Mouse (Mus musculus): ENCODE results near the gene Prdm10.

The Prdm10 gene

GRCm38 (mm10) chr9:31262226-31263105, 17.9 kb upstream of the Prdm10 start:
- peak; percentile 35 for DNase-seq (ENCODE audit: extremely low read depth, insufficient read length, low spot score)

GRCm38 (mm10) chr9:31266013-31266659, 14.2 kb upstream of the Prdm10 start:
- peak; percentile 58 for DNase-seq (ENCODE audit: extremely low read depth, insufficient read length, low spot score)

- no peak for DNase-seq (ENCODE audit: extremely low read depth, insufficient read length, low spot score)
Measured at GRCm38 (mm10) chr9:31271221-31272015, 8.9 kb upstream of the Prdm10 start.

GRCm38 (mm10) chr9:31272160-31272559, 8.2 kb upstream of the Prdm10 start:
- DNase-seq (ENCODE audit: extremely low read depth, insufficient read length, low spot score) = no peak

GRCm38 (mm10) chr9:31278651-31279050, 1.7 kb upstream of the Prdm10 start:
- DNase-seq (ENCODE audit: extremely low read depth, insufficient read length, low spot score) = no peak

DNA sequence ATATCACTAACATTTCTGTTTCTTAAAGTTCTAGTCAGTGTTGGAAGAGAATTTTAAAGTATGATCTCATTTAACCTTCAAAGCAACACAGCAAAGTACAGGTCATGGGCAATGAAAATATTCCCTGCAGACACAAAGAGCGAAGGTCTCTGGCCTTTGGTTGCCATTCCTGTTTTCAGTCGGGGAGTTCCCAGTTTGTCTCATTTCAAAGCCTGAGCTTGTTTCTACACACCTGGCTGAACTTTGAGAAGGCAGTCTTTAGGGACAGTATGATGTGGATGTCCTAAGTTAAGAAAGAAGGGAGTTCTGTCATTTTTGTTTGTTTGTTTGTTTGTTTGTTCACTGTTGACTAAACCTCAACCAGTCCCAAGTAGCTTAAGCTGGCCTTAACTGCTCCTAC, 1.0 kb upstream of the Prdm10 start:
- no peak for DNase-seq (ENCODE audit: extremely low read depth, insufficient read length, low spot score)

DNA sequence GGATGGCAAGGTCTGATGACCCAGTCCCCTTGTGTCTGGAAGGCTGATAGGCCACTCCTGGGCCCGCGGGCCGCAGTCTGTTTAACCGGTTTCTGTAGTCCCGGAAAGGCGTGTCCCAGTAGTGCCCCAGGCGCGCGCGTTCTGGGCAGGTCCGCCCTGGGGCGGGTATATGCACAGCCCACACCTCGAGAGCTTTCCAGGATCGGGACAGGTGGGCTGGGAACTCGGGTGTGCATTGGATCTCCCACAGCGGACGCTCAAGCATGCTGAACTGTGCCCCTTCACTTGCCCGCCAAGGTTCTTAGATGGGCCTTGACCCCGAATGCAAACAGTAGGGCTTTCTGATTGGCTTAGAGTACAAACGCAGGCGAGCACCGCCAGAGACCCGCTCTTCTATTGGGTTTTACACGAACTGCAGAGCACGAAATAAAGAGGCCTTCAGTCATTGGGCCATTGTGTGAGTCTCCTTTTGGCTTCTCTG, 413 bp upstream of the Prdm10 start:
- DNase-seq (ENCODE audit: extremely low read depth, insufficient read length, low spot score) = peak; percentile 92

GRCm38 (mm10) chr9:31281011-31281662, 799 bp downstream of the Prdm10 start:
- no peak for DNase-seq (ENCODE audit: extremely low read depth, insufficient read length, low spot score)

GRCm38 (mm10) chr9:31281663-31282015, 1.3 kb downstream of the Prdm10 start:
- DNase-seq (ENCODE audit: extremely low read depth, insufficient read length, low spot score) = peak; percentile 29

GRCm38 (mm10) chr9:31282536-31282935, 2.2 kb downstream of the Prdm10 start:
- DNase-seq (ENCODE audit: extremely low read depth, insufficient read length, low spot score) = no peak

DNA sequence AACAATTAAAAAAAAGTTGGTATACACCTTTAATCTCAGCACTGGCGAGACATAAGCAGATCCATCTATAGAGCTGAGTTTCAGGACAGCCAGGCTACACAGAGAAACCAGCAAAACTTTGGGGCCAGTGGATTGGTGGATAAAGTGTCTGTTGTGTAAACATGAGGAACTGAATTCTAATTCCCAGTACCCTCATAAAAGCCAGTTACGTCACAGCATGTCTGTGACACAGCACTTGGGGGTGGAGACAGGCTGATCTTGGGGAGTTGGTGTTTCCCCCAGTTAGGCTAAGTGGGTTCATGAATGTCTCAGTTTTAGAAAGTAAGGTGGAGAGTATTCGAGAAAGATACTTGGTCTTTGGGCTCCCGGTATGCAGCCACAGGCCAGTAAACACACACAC, 2.7 kb downstream of the Prdm10 start:
- DNase-seq (ENCODE audit: extremely low read depth, insufficient read length, low spot score) = no peak

DNA sequence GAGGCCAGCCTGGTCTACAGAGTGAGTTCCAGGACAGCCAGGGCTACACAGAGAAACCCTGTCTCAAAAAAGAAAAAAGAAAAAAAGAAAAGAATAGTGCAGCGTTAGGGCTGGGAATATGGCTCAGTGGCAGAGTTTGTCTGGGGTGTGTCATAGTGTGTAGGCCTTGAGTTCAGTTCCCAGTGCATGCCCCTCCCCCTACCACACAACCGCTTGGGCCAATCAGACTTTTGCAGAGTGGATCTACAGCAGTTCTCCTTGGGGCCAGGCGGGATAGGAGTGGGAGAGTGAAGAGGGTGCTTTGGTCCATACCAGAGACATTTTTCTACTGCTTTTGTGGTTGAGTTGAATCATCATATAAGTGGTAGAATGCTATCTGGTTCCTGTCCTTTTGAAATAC, 3.6 kb downstream of the Prdm10 start:
- no peak for DNase-seq (ENCODE audit: extremely low read depth, insufficient read length, low spot score)

DNA sequence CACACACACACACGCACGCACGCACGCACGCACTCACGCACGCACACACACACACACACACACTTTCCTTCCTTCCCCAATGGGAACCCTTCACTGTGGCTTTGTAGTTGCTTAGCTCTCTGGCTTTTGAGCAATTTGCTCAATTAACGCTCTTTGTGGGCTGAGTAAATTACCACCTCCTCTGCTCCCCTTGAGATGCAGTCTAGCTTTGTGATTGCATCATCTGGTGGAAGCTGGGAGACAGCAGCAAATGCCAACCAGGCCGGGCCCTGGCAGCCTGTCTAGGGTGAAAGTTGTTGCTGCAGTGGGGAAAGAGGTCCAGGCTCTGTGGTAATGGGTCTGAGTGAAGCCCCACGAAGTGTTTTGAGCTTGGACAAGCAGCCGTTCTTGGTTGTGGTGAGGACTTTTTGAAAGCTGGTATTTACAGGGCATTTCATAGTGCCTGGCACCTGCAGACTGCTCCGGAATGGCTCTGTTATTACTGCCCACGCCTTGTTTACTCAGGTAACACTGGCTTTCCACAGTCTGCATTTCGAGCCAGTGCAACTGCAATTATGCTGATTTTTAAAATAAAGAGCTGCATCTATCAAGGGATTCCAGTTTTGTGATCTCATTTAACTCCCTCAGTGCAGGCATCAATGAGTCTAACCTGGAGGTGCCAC, 10.0 kb downstream of the Prdm10 start:
- no peak for DNase-seq (ENCODE audit: extremely low read depth, insufficient read length, low spot score)

GRCm38 (mm10) chr9:31291978-31292377, 11.6 kb downstream of the Prdm10 start:
- DNase-seq (ENCODE audit: extremely low read depth, insufficient read length, low spot score) = no peak

GRCm38 (mm10) chr9:31293208-31293607, 12.9 kb downstream of the Prdm10 start:
- DNase-seq (ENCODE audit: extremely low read depth, insufficient read length, low spot score) = no peak

GRCm38 (mm10) chr9:31295311-31295710, 15.0 kb downstream of the Prdm10 start:
- DNase-seq (ENCODE audit: extremely low read depth, insufficient read length, low spot score) = peak; percentile 25

DNA sequence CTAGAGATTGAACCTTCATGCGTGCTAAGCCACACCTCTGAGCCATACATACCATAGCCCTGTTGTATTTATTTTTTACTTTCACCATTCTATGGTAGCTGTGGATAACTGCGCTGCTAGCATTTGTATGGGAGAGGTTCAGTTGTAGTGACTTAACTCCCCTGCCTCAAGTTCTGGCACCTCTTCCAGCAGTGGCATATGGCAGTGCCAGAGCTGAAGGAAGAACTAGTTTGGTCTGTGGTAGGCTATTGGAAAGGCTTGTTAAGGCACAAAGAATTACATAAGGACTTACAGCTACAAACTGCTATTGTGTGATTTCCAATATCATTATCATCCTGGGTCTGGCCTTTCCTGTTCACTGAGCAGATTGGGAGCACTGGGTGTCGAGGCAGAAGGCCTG, 16.0 kb downstream of the Prdm10 start:
- DNase-seq (ENCODE audit: extremely low read depth, insufficient read length, low spot score) = no peak

- no peak for DNase-seq (ENCODE audit: extremely low read depth, insufficient read length, low spot score)
Measured at GRCm38 (mm10) chr9:31298751-31299150, 18.4 kb downstream of the Prdm10 start.

DNA sequence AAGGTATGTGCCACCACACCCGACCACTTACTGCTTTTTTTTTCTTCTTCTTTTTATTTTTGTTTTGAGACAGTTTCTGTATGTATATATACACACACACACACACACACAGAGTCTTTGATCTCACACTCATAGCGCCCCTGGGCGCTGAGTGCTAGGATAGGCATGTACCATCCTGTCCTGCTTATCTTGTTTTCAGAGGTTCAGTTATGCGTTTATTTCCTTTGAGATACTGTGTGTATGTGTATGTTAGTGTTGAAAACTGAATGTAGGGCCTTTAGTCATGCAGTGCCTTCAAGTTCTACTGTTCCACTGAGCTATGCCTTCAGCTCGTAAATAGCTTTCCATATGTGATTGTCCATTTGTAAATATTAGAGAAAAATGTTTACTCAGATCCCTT, 20.2 kb downstream of the Prdm10 start:
- DNase-seq (ENCODE audit: extremely low read depth, insufficient read length, low spot score) = no peak

- no peak for DNase-seq (ENCODE audit: extremely low read depth, insufficient read length, low spot score)
Measured at GRCm38 (mm10) chr9:31301107-31301506, 20.8 kb downstream of the Prdm10 start.

All from 3134 (cell line).